Mouse (Mus musculus) neural tube, embryonic 11.5 days (tissue): ENCODE data around the gene BC017158. TPM values are rescaled to one million over a fixed set of nuclear protein-coding genes. Genes with fewer than 3 reads are reported as not detected.
"Not testable (repeated sequence)": the region's sequence is repeated elsewhere in the genome, so short reads cannot be mapped to it uniquely, and the experiment has no call there.

Experiments
- ATAC-seq: fragments of 200-750 bp; cut with Nextera tagmentation; 2 replicates; pipeline ENCODE4 v1.8.0; 2017; ENCODE audit warnings: moderate number of reproducible peaks, mild to moderate bottlenecking, moderate TSS enrichment, moderate library complexity; ENCODE audit not compliant: insufficient read depth, low FRiP score, low TSS enrichment
- DNase-seq: peaks from one replicate; pipeline ENCODE4 v3.0.0-alpha.2; 2015; ENCODE audit warnings: low spot score
- H3K27ac ChIP-seq: fragments of 300-500 bp; sonication (generic); 2 replicates; pipeline ENCODE4 v1.5.1; 2014; ENCODE audit warnings: low read depth, mild to moderate bottlenecking, low read length
- H3K27me3 ChIP-seq: fragments of 300-500 bp; sonication (generic); 2 replicates; pipeline ENCODE4 v1.6.1; 2014; ENCODE audit warnings: mild to moderate bottlenecking, low read length, mixed read lengths; ENCODE audit not compliant: control insufficient read depth, insufficient read depth
- H3K36me3 ChIP-seq: fragments of 300-500 bp; sonication (generic); 2 replicates; pipeline ENCODE4 v1.6.1; 2014; ENCODE audit warnings: mild to moderate bottlenecking, low read length, moderate library complexity, mixed read lengths; ENCODE audit not compliant: control insufficient read depth, insufficient read depth
- H3K4me1 ChIP-seq: fragments of 300-500 bp; sonication (generic); 2 replicates; pipeline ENCODE4 v1.6.1; 2014; ENCODE audit warnings: low read length, mixed read lengths; ENCODE audit not compliant: control insufficient read depth, insufficient read depth
- H3K4me2 ChIP-seq: fragments of 300-500 bp; sonication (generic); 2 replicates; pipeline ENCODE4 v1.6.1; 2014; ENCODE audit warnings: low read depth, mild to moderate bottlenecking, moderate library complexity
- H3K4me3 ChIP-seq: fragments of 300-500 bp; sonication (generic); 2 replicates; pipeline ENCODE4 v1.5.1; 2014; ENCODE audit warnings: low read depth, low read length
- H3K9ac ChIP-seq: fragments of 300-500 bp; sonication (generic); 2 replicates; pipeline ENCODE4 v1.6.1; 2014; ENCODE audit warnings: mild to moderate bottlenecking, low read length
- H3K9me3 ChIP-seq: fragments of 300-500 bp; sonication (generic); 2 replicates; pipeline ENCODE4 v1.6.1; 2016; ENCODE audit warnings: low read length; ENCODE audit not compliant: control insufficient read depth
- WGBS: fragments of 180-500 bp; shearing (Covaris S2); extraction: QIAGEN DNeasy Blood & Tissue Kit; methylation state at CpG from one replicate; pipeline ENCODE4 v1.1.7; 2014; 5-methylcytosine and 5-hydroxymethylcytosine counted together
- polyA plus RNA-seq: library from polyadenylated mRNA; unstranded; fragments of >200 nt; fragmentation: Nextera tagmentation; extraction: Ambion mirVana; gene quantifications from 2 replicates; pipeline ENCODE4 v1.2.1, GENCODE M21; 2014

The BC017158 gene
- 24.2 and 24.6 TPM in 2 replicates for polyA plus RNA-seq

- H3K9me3 ChIP-seq = no peaks in the 10 kb centered on the region
- peak within 1 kb of the TSS; percentile 69 for H3K4me3 ChIP-seq
- H3K27ac ChIP-seq = no peak within 1 kb of the TSS
- no peaks in the 10 kb centered on the region for H3K27me3 ChIP-seq
- DNase-seq (peak; percentile 74), ATAC-seq (peak; percentile 31; the same call in 1 of the 2 replicates)
- no peaks in the 10 kb centered on the region for H3K36me3 ChIP-seq
- 3% methylated on average over 47 of the region's 47 CpGs for WGBS
- H3K4me2 ChIP-seq = peak within 1 kb of the TSS; percentile 85
- peak within 1 kb of the TSS; percentile 82 for H3K9ac ChIP-seq
- peaks cover 4% of the 10 kb centered on the region for H3K4me1 ChIP-seq
Measured at GRCm38 (mm10) chr7:128297617-128298480, at the start of gene BC017158. BC017158 (minus strand) TSS chr7:128298170.

- no peak overlapping the region for H3K4me3 ChIP-seq
- WGBS = 81% methylated on average over 8 of the region's 8 CpGs
- ATAC-seq (no peak), DNase-seq (no peak)
- H3K4me1 ChIP-seq = no peaks in the 10 kb centered on the region
- no peaks in the 10 kb centered on the region for H3K27me3 ChIP-seq
- H3K4me2 ChIP-seq = no peak overlapping the region
- H3K27ac ChIP-seq = no peak overlapping the region
- H3K9me3 ChIP-seq = no peaks in the 10 kb centered on the region
- no peak overlapping the region for H3K9ac ChIP-seq
- no peaks in the 10 kb centered on the region for H3K36me3 ChIP-seq
Measured at GRCm38 (mm10) chr7:128346991-128347390, 49.0 kb upstream of the BC017158 start.

GRCm38 (mm10) chr7:128346522-128346921, 48.6 kb upstream of the BC017158 start:
- Histone ChIP-seq H3K4me3 (no peak overlapping the region), H3K36me3 (no peaks in the 10 kb centered on the region), H3K4me2 (no peak overlapping the region), H3K9ac (no peak overlapping the region), H3K27me3 (no peaks in the 10 kb centered on the region), H3K9me3 (no peaks in the 10 kb centered on the region), H3K4me1 (no peaks in the 10 kb centered on the region), H3K27ac (no peak overlapping the region)
- DNase-seq (no peak), ATAC-seq (no peak)
- WGBS = 92% methylated on average over 2 of the region's 2 CpGs

GRCm38 (mm10) chr7:128345691-128346090, 47.7 kb upstream of the BC017158 start:
- Histone ChIP-seq H3K9ac (no peak overlapping the region), H3K9me3 (no peaks in the 10 kb centered on the region), H3K4me3 (no peak overlapping the region), H3K27me3 (no peaks in the 10 kb centered on the region), H3K36me3 (no peaks in the 10 kb centered on the region), H3K4me1 (no peaks in the 10 kb centered on the region), H3K4me2 (no peak overlapping the region), H3K27ac (no peak overlapping the region)
- ATAC-seq (no peak), DNase-seq (no peak)
- 86% methylated on average over 6 of the region's 6 CpGs for WGBS

- peak; percentile 38; the same call in 1 of the 2 replicates for ATAC-seq
- WGBS = 67% methylated on average over 6 of the region's 6 CpGs
Measured at GRCm38 (mm10) chr7:128344928-128345653, 47.1 kb upstream of the BC017158 start.

GRCm38 (mm10) chr7:128344488-128344887, 46.5 kb upstream of the BC017158 start:
- H3K9me3 ChIP-seq = no peaks in the 10 kb centered on the region
- H3K4me1 ChIP-seq = no peaks in the 10 kb centered on the region
- ATAC-seq (no peak; the same call in 1 of the 2 replicates), DNase-seq (no peak)
- no peak overlapping the region for H3K27ac ChIP-seq
- H3K27me3 ChIP-seq = no peaks in the 10 kb centered on the region
- no peak overlapping the region for H3K9ac ChIP-seq
- H3K36me3 ChIP-seq = no peaks in the 10 kb centered on the region
- WGBS = 89% methylated on average over 7 of the region's 7 CpGs
- no peak overlapping the region for H3K4me3 ChIP-seq
- no peak overlapping the region for H3K4me2 ChIP-seq

More at GRCm38 (mm10) chr7:128344928-128345653, 47.1 kb upstream of the BC017158 start:
- Histone ChIP-seq H3K36me3 (no peaks in the 10 kb centered on the region), H3K9me3 (no peaks in the 10 kb centered on the region), H3K4me3 (no peak overlapping the region), H3K27me3 (no peaks in the 10 kb centered on the region), H3K9ac (no peak overlapping the region), H3K4me2 (no peak overlapping the region), H3K27ac (no peak overlapping the region), H3K4me1 (no peaks in the 10 kb centered on the region)
- peak; percentile 78 for DNase-seq

- H3K4me3 ChIP-seq, H3K9ac ChIP-seq, H3K27me3 ChIP-seq, H3K4me1 ChIP-seq, H3K36me3 ChIP-seq, ATAC-seq, H3K4me2 ChIP-seq, DNase-seq, H3K27ac ChIP-seq, H3K9me3 ChIP-seq: not testable (repeated sequence)
- WGBS = 97% methylated on average over 6 of the region's 10 CpGs
Measured at GRCm38 (mm10) chr7:128342691-128343090, 44.7 kb upstream of the BC017158 start.

GRCm38 (mm10) chr7:128340321-128340720, 42.4 kb upstream of the BC017158 start:
- not testable (repeated sequence) for ATAC-seq, DNase-seq

More at GRCm38 (mm10) chr7:128340321-128340720, 42.4 kb upstream of the BC017158 start:
- not testable (repeated sequence) for H3K36me3 ChIP-seq, H3K4me1 ChIP-seq, H3K4me2 ChIP-seq, H3K27me3 ChIP-seq, H3K27ac ChIP-seq, H3K9me3 ChIP-seq, H3K9ac ChIP-seq, H3K4me3 ChIP-seq
- 90% methylated on average over 9 of the region's 9 CpGs for WGBS
